Mouse (Mus musculus) limb, embryonic 12.5 days (tissue): ENCODE data around the gene Podn. TPM values are rescaled to one million over a fixed set of nuclear protein-coding genes. Genes with fewer than 3 reads are reported as not detected.

Experiments
- ATAC-seq: fragments of 200-750 bp; cut with Nextera tagmentation; 2 replicates; pipeline ENCODE4 v1.8.0; 2017; ENCODE audit warnings: low read depth, moderate TSS enrichment; ENCODE audit not compliant: insufficient number of reproducible peaks, insufficient read depth, low FRiP score, low TSS enrichment
- H3K27ac ChIP-seq: fragments of 300-500 bp; sonication (generic); 2 replicates; pipeline ENCODE4 v1.5.1; 2016; ENCODE audit warnings: mild to moderate bottlenecking, moderate library complexity
- H3K27me3 ChIP-seq: fragments of 300-500 bp; sonication (generic); 2 replicates; pipeline ENCODE4 v1.6.1; 2016; ENCODE audit warnings: mild to moderate bottlenecking, moderate library complexity
- H3K36me3 ChIP-seq: fragments of 300-500 bp; sonication (generic); 2 replicates; pipeline ENCODE4 v1.6.1; 2016; ENCODE audit warnings: mild to moderate bottlenecking, moderate library complexity
- H3K4me1 ChIP-seq: fragments of 300-500 bp; sonication (generic); replicated peaks from 2 replicates; pipeline ENCODE4 v1.6.1; 2016
- H3K4me2 ChIP-seq: fragments of 300-500 bp; sonication (generic); 2 replicates; pipeline ENCODE4 v1.6.1; 2016; ENCODE audit warnings: mild to moderate bottlenecking, moderate library complexity
- H3K4me3 ChIP-seq: fragments of 300-500 bp; sonication (generic); replicated peaks from 2 replicates; pipeline ENCODE4 v1.5.1; 2016; ENCODE audit warnings: mild to moderate bottlenecking
- H3K9ac ChIP-seq: fragments of 300-500 bp; sonication (generic); replicated peaks from 2 replicates; pipeline ENCODE4 v1.6.1; 2016; ENCODE audit warnings: mild to moderate bottlenecking, moderate library complexity
- H3K9me3 ChIP-seq: fragments of 300-500 bp; sonication (generic); 2 replicates; pipeline ENCODE4 v1.6.1; 2016; ENCODE audit warnings: mild to moderate bottlenecking, moderate library complexity
- WGBS: fragments of 180-500 bp; shearing (Covaris S2); methylation state at CpG from one replicate; pipeline ENCODE4 v1.1.7; 2016; 5-methylcytosine and 5-hydroxymethylcytosine counted together
- polyA plus RNA-seq: library from polyadenylated mRNA; unstranded; fragments of >200 nt; fragmentation: Nextera tagmentation; extraction: Ambion mirVana; gene quantifications from 2 replicates; pipeline ENCODE4 v1.2.1, GENCODE M21; 2016

Gene Podn
- polyA plus RNA-seq, 1 experiment from 2014 or later, result 0.46 TPM

DNA sequence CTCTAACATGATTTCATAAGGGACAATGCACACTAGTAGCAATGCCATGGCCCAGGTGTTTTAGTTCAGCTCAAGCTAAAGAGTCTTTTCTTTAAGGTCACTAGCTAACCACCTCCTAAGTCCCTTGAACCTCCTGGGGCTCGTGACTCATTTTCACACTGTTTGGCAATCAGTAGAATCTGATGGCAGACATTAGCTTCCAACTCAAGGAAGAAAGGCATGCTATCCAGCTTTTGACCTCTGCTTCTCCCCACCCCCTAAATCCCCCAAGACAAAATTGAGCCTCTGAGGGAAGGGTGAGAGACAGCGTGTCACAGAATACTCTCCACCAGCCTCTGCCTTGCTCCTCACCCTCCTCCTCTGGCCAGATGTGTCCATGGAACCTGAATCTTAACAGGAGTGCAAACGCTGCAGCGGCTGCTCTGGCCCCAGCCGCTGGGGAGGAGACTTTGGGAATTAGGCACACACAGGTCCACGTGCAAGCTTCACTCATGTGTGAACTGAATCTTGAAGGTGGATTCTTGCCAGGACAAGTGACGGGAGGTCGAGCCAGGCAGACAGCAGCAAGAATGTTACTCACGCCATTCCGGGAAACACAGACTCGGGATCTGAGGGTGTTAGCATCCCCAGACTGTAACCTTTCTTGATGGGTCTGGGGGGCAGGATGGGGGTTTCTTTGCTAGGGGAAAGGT is 97.5 kb downstream of the Podn start:
- Histone ChIP-seq H3K27me3 (no peaks in the 10 kb centered on the region), H3K27ac (no peak overlapping the region; the same call in 1 of the 2 replicates), H3K4me3 (no peak overlapping the region), H3K9me3 (no peaks in the 10 kb centered on the region), H3K4me1 (peaks cover 8% of the 10 kb centered on the region), H3K4me2 (no peak overlapping the region), H3K36me3 (no peaks in the 10 kb centered on the region), H3K9ac (no peak overlapping the region)
- ATAC-seq, result no peak
- 35% methylated on average over 11 of the region's 11 CpGs for WGBS

DNA sequence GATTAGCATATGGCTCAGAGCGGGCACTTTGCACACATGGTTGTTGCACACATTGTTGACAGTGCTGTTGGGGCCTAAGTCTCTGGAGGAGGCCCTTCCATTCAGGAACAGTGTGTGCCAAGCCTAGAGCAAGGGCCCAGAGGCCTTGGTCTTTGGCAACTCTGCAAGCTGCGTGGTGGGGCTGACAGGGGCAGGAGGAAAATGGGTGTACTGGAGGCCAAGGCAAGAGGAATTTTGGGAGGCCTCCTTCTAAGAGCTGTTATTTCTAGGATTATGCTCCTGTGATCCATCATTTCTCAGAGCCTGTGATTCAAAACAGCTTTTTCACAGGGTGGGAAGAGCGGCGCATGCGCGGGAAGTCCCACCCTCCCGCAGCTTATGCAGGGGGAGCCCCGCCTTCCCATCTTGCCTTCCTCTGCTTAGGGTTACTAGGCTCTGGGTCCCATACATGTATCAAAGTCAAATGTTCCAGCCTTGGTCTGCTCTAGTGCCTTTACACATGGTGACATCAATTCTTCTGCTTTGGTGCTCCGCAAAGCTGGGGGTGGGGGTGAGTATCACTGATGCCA is 99.7 kb downstream of the Podn start:
- Histone ChIP-seq H3K9ac (no peak overlapping the region), H3K9me3 (no peaks in the 10 kb centered on the region), H3K4me3 (no peak overlapping the region), H3K4me1 (peaks cover 8% of the 10 kb centered on the region), H3K36me3 (no peaks in the 10 kb centered on the region), H3K27ac (no peak overlapping the region), H3K27me3 (0 out of 2 replicates have a peak, but pooled peaks cover 3% of the 10 kb centered on the region), H3K4me2 (no peak overlapping the region)
- no peak for ATAC-seq
- WGBS, result 87% methylated on average over 9 of the region's 9 CpGs

GRCm38 (mm10) chr4:107995727-107996126 is 100.5 kb downstream of the Podn start:
- Histone ChIP-seq H3K9ac (no peak overlapping the region), H3K4me3 (no peak overlapping the region), H3K4me2 (no peak overlapping the region), H3K9me3 (no peaks in the 10 kb centered on the region), H3K36me3 (no peaks in the 10 kb centered on the region), H3K27ac (no peak overlapping the region), H3K4me1 (peaks cover 8% of the 10 kb centered on the region), H3K27me3 (0 out of 2 replicates have a peak, but pooled peaks cover 5% of the 10 kb centered on the region)
- WGBS, result 83% methylated on average over 6 of the region's 6 CpGs
- no peak for ATAC-seq

DNA sequence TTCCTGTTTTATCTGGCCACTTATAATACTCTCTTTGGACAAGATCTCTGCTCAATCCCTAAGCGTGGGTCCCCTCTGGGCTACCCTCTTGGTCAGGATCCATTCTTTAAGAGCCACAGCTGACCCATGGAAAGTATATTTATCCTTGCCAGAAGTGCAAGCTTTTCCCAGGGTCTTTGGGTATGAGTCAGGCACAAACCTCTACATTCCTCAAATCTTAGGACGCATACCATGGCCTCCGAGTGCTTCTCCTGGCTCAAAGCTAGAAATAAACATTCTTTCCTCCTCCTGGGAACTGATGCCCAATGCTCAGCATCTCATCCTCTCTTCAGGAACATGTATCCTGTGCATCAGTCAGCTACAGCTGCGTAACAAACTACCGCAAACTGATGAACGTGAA is 101.2 kb downstream of the Podn start:
- Histone ChIP-seq H3K4me1 (peaks cover 8% of the 10 kb centered on the region), H3K27me3 (0 out of 2 replicates have a peak, but pooled peaks cover 5% of the 10 kb centered on the region), H3K27ac (no peak overlapping the region), H3K9me3 (no peaks in the 10 kb centered on the region), H3K4me2 (no peak overlapping the region), H3K9ac (no peak overlapping the region), H3K36me3 (no peaks in the 10 kb centered on the region), H3K4me3 (no peak overlapping the region)
- no peak for ATAC-seq
- WGBS, result 91% methylated on average over 6 of the region's 6 CpGs

DNA sequence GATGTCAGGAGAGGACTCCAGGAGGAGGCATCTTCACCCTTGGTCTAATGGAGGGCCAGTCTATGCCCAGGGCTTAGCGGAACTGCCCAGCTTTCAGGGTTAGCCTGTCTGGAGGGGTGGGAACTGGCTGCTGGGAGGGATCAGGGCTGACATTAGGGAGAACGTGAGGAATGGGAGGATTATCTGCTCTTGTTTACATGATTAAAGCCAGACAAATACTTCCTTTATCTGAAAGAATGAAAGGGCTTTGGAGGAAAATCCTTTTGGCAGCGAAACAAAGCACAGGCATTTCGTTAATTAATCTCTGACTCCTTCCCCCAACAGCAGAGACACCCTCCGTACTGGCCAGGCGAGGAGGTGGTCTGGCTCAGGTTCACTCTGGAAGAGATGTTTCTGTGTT is 104.4 kb downstream of the Podn start:
- no peak for ATAC-seq
- no peaks in the 10 kb centered on the region for H3K36me3 ChIP-seq

DNA sequence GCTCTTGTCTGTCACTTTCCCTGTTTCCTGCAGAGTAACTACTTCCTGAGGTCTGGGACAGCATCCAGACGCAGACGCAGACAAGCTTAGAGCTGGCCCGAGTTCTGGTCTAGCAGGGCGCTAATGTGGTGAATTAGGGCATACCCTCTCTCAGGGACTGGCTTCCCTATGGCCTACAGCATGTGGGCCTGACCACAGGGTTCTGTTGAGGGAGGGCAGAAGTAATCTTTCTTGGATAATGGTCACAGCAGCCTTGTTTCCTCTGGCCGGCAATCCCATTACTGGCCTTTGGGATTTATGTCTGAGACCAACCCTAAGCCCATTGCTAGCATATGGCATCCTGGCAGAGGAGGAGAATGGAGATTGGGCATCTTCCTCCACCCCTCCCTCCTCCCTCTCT is 105.4 kb downstream of the Podn start:
- H3K36me3 ChIP-seq, result no peaks in the 10 kb centered on the region
- H3K4me1 ChIP-seq, result peaks cover 6% of the 10 kb centered on the region; the same call in 1 of the 2 replicates
- no peak overlapping the region for H3K4me2 ChIP-seq
- H3K4me3 ChIP-seq, result no peak overlapping the region
- H3K27me3 ChIP-seq, result 0 out of 2 replicates have a peak, but pooled peaks cover 10% of the 10 kb centered on the region
- no peaks in the 10 kb centered on the region for H3K9me3 ChIP-seq
- 67% methylated on average over 5 of the region's 5 CpGs for WGBS
- no peak overlapping the region for H3K27ac ChIP-seq
- no peak for ATAC-seq
- H3K9ac ChIP-seq, result no peak overlapping the region

More for the DNA sequence above, 104.4 kb downstream of the Podn start:
- Histone ChIP-seq H3K27me3 (0 out of 2 replicates have a peak, but pooled peaks cover 10% of the 10 kb centered on the region), H3K4me1 (no peaks in the 10 kb centered on the region), H3K9me3 (no peaks in the 10 kb centered on the region), H3K9ac (no peak overlapping the region), H3K4me2 (no peak overlapping the region), H3K27ac (no peak overlapping the region), H3K4me3 (no peak overlapping the region)
- WGBS, result 47% methylated on average over 6 of the region's 6 CpGs

GRCm38 (mm10) chr4:107988931-107989330 is 107.3 kb downstream of the Podn start:
- Histone ChIP-seq H3K4me3 (no peak overlapping the region), H3K4me1 (peaks cover 22% of the 10 kb centered on the region), H3K36me3 (no peaks in the 10 kb centered on the region), H3K27ac (no peak overlapping the region), H3K27me3 (0 out of 2 replicates have a peak, but pooled peaks cover 10% of the 10 kb centered on the region), H3K9me3 (no peaks in the 10 kb centered on the region), H3K4me2 (no peak overlapping the region), H3K9ac (no peak overlapping the region)
- no peak for ATAC-seq
- 63% methylated on average over 8 of the region's 8 CpGs for WGBS

- Histone ChIP-seq H3K36me3 (no peaks in the 10 kb centered on the region), H3K9me3 (no peaks in the 10 kb centered on the region), H3K4me1 (peaks cover 31% of the 10 kb centered on the region), H3K4me3 (no peak overlapping the region), H3K4me2 (no peak overlapping the region), H3K9ac (no peak overlapping the region), H3K27me3 (0 out of 2 replicates have a peak, but pooled peaks cover 7% of the 10 kb centered on the region), H3K27ac (no peak overlapping the region)
- ATAC-seq, result no peak
- WGBS, result 85% methylated on average over 11 of the region's 11 CpGs
These were observed 109.7 kb downstream of the Podn start for GRCm38 (mm10) chr4:107986386-107987168.

GRCm38 (mm10) chr4:107985812-107986211 is 110.4 kb downstream of the Podn start:
- WGBS, result 66% methylated on average over 5 of the region's 5 CpGs
- peaks cover 31% of the 10 kb centered on the region for H3K4me1 ChIP-seq
- H3K27ac ChIP-seq, result 0 out of 2 replicates have a peak overlapping the region, but pooled peaks have one; percentile 35

DNA sequence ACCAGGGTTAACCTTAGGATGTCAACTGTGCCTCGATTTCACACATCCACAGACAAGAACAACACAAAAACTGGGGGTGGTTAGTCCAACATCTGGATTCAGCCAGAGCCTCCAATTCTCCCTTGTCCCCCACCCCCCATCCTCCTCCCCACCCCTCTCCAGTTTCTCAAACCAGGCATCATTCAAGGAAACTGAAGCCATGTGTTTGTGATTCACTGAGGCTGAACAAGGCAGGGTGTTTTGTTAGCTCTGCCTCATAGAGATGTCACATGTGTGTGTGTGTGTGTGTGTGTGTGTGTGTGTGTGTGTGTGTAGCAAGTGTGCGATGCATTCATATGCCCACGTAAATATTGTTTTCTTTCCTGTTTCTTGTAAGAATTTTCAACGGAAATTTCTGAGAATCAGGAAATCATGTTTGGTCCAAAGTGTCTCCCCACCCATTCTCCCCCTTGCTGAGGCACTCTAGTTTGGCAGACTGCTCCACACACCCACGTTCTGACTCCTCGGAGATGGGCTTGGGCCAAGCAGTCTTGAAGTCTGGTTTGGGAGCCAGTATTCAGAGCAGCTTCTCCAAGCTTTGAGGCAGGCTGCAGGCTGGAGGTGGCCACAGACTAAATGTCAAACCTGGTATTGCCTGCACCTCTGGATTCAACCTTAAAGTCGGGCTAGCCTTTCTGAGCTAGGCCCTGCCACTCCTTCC is 111.8 kb downstream of the Podn start:
- peak overlapping the region; percentile 89 for H3K27ac ChIP-seq
- H3K36me3 ChIP-seq, result no peaks in the 10 kb centered on the region
- H3K27me3 ChIP-seq, result peaks cover 5% of the 10 kb centered on the region; the same call in 1 of the 2 replicates
- peaks cover 37% of the 10 kb centered on the region for H3K4me1 ChIP-seq
- no peaks in the 10 kb centered on the region for H3K9me3 ChIP-seq
- 47% methylated on average over 7 of the region's 7 CpGs for whole genome bisulfite sequencing
- peak; percentile 75 for ATAC-seq
- H3K9ac ChIP-seq, result no peak overlapping the region
- H3K4me2 ChIP-seq, result no peak overlapping the region
- H3K4me3 ChIP-seq, result no peak overlapping the region

More at GRCm38 (mm10) chr4:107985812-107986211, 110.4 kb downstream of the Podn start:
- H3K9ac ChIP-seq, result no peak overlapping the region
- no peaks in the 10 kb centered on the region for H3K36me3 ChIP-seq
- no peak overlapping the region for H3K4me3 ChIP-seq
- peaks cover 5% of the 10 kb centered on the region; the same call in 1 of the 2 replicates for H3K27me3 ChIP-seq
- H3K9me3 ChIP-seq, result no peaks in the 10 kb centered on the region
- H3K4me2 ChIP-seq, result no peak overlapping the region
- no peak for ATAC-seq
